Mouse (Mus musculus): ENCODE measurements around the gene Gsta3.

GRCm38 (mm10) chr1:21291394-21291793, 51.0 kb downstream of the Gsta3 start:
- TF ChIP-seq EP300 (optimal IDR thresholded peaks at IDR 0.05) (no peak), CTCF (IDR thresholded peaks at IDR 0.05; ENCODE audit: low read depth) (no peak)

Data from stomach, postnatal 0 days (tissue).